Mouse (Mus musculus) CH12F3 (cell line): ENCODE results near the gene Rac1.

ENCODE experiments used
- in situ Hi-C: fragments of 300-500 bp; cut with MboI; formaldehyde crosslinking; loops from 2 replicates; pipeline ENCODE4 v1.14.3; 2020; ENCODE audit warnings: low sequenced_read_pairs

Gene Rac1

DNA sequence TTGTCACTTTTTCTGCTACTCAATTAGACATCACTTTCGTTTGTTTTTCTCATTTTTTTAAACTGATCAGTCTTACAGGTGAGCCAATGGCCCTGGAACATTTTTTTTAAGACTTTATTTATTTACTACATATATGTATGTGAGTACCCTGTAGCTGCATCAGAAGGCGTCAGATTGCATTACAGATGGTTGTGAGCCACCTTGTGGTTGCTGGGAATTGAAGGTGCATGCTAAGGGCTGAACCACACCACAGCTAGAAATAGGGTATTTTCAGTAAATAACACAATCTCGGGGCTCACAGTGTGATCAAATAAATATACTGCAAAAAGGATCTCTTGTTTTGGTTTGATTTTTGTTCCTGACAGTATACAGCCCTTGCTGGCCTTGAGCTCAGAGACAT, 30.4 kb downstream of the Rac1 start:
- in situ Hi-C loops = no loop called here

DNA sequence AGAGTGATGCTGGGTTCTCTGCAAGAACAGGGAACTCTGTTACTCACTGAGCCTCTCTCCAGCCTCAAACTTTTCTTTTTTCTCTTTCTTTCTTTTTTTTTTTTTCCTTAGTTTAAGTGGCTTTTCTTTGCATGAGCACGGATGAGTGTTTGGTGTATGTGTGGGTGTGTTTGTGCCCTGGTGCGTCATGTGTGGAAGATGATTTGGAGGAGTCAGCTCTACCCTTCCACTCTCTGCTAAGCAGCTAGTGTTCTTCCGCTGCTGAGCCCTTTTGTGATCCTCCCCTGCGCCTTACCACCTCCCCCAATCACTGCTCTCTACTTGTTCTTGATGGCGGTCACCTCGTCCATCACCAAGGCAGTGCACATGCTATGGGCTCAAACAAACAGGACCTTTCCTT, 32.1 kb downstream of the Rac1 start:
- in situ Hi-C loops = no loop called here

DNA sequence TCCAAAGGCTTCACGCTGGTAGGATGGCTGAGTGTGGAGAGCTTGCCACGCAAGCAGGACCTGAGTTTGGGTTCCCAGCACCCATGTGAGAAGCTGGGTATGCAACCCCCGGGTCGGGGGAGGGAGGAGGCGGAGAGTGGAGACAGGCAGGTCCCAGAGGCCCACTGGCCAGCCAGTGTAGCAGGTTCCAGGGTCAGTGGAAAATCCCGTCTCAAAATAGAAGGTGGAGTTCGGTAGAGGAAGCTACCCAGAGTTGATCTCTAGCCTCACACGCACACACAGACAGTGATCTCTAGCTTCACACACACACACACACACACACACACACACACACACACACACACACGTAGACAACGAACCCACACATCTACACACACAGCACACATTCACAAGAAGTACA, 34.7 kb downstream of the Rac1 start:
- in situ Hi-C loops = no loop called here

DNA sequence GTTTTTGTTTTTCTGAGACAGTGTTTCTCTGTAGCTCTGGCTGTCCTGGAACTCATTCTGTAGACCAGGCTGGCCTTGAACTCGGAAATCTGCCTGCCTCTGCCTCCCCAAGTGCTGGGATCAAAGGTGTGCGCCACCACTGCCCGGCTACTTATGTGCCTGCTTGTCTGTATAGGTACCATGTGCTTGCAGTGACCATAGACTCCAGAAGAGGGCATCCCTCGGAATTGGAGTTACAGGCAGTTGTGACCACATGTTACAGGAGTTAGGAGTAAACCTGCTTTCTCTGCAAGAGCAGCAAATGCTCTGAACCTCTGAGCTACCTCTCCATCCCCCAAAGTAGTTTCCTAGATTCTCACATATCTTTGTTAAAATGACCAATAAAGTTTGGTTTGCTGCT, 36.1 kb downstream of the Rac1 start:
- in situ Hi-C loops = no loop called here

DNA sequence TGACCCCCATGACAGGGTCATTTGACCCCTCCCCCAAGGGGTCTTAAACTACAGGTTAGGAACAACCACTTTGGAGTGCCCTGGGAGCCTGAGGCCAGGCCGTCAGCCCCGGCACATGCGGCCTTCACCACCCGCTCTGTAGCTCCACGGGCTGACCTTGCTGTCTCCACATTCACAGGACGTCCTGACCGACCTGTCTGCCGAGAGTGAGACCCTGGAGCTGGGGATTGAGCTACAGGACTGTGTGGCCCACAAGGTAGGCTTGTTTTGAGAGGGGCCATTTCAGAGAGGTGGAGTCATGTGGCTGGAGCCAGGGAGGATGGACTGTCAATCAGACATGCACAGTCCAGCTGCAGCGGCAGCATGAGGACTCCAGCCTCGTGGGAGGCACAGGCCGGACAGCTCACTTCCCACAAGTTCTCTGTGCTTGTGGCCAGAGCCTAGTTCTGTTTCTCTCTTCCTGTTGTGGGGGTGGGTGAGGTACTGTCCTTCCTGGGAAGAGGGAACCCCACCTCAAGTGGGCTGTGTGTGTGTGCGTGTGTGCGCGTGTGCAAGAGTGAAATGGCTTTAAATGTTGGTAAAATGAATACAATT, 38.0 kb downstream of the Rac1 start:
- in situ Hi-C loops = no loop called here

GRCm38 (mm10) chr5:143487998-143488397, 39.8 kb downstream of the Rac1 start:
- in situ Hi-C loops = no loop called here

GRCm38 (mm10) chr5:143487193-143487592, 40.6 kb downstream of the Rac1 start:
- in situ Hi-C loops = no loop called here

DNA sequence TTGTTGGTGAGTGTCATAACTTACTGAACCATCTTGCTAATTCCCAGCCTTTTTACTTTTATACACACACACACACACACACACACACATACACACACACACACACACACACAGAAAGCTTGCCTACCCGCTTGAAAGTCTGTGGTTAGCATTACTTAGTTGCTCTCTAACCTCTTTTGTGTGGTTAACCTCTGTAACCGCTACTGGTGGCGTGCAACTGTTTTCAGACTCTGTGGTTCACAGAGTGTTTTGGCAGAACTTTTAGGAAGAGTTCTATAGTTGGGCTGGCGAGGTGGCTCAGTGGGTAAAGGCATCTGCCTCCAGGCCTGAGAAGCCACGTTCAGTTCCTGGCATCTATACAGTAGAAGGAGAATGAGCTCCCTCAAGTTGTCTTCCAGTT, 42.9 kb downstream of the Rac1 start:
- in situ Hi-C loops = no loop called here

- in situ Hi-C loops = no loop called here
Observed at GRCm38 (mm10) chr5:143477901-143478300, 49.9 kb downstream of the Rac1 start.

GRCm38 (mm10) chr5:143476013-143476412, 51.8 kb downstream of the Rac1 start:
- in situ Hi-C loops = no loop called here

DNA sequence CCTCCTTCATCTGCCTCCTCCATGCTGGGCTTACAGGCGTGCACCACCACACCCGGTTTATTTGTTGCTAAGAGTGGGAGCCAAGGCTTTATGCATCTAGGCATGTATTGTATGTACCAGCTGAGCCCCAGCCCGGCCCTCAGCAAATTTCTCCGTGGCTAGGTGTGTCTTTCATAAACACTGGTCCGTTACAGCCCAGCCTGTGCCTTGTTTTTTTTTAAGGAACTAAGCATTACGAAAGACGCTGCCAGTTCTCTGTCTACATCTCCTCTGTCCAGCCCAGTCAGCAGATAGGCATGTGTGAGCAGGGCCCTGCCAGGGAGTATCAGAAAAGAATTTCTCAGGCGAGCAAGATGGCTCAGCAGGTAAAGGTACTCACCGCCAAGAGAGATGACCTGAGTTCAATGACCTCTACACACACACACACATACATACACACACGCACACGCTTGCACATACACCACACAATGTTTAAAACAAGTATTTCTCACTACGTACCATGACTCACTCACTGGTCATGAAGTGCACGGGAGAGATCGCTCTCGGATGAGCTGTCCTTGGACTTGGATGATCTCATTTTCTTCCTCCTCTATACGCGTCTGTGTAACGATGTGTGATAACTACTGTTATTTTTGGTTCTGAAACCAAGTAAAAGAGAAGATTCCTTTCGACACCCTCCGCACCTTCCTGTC, 52.5 kb downstream of the Rac1 start:
- in situ Hi-C loops = no loop called here

DNA sequence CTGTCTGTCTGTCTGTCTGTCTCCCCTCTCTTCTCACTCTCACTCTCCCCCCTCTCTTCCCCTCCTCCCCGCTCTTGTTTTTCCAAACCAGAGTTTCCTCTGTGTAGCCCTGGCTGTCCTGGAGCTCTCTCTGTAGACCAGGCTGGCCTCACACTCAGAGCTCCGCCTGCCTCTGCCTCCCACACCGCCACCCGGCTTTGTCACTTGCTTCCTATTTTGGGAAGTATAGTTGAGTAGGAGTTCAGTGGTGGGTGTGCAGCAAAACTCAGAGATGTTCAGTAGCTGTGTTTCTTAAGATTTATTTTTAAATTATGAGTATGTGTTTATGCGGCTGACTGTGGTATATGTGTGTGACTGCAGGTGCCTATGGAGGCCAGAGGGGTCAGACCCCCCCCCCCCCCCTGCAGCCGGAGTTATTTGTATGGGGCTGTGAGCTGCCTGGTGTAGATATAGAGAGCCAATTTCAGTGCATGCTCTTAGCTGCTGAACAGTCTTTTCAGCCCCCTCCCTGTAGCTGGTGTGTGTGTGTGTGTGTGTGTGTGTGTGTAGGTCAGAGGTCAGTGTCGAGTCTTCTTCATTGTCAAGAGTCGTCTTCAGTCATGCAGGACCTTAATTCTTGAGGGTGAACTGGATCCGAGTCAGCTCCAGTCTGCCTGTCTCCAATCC, 55.8 kb downstream of the Rac1 start:
- in situ Hi-C loops = no loop called here

DNA sequence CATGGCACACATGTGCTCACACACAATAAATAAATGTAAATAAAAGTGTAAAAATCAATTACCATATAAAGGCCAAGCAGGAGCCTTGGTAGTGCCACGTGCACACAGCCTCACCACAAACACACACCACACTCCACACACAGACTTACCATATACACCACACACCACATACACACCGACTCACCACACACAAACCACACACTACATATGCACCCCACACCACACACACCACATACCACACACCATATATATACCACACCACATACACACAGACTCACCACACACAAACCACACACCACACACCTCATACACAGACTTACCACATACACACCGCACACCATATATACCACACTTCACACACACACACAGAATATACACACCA, 56.7 kb downstream of the Rac1 start:
- in situ Hi-C loops = no loop called here

- in situ Hi-C loops = no loop called here
Observed at GRCm38 (mm10) chr5:143470421-143471164, 57.2 kb downstream of the Rac1 start.

DNA sequence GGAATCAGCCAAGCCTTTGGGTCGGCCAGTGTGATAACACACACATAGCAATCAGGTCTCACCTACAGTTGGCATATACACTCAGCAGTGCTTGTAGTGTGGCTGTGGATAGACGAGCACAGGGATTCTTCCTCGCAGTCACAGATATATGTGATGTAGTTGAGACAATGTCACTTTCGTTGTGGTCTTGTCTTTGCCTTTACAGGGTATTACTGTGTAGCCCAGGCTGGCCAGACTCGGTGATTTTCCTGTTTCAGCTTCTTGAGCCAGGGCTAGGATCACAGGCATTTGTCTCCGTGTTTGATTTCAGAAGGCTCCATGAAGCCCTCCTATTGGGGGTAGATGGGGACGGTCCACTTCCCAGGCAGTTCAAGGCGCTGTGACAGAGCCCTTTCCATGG, 58.2 kb downstream of the Rac1 start:
- in situ Hi-C loops = no loop called here

DNA sequence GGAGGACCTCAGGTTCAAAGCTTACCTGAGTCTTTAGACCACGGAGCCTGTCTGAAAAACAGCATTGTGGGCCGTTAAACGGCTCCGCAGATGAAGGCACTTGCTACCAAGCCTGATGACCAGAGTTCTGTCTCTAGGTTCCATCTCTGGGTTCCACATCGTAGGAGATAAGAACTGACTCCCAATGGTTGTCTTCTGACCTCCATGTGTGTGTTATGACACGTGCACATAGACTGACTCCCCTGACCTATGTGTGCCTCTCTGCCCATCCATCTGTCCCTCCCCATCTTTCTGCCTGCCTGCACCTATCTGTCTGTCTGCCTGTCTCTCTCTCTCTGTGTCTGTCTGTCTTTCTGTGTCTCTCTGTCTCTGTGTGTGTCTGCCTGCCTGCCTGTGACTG, 59.9 kb downstream of the Rac1 start:
- in situ Hi-C loops = no loop called here

DNA sequence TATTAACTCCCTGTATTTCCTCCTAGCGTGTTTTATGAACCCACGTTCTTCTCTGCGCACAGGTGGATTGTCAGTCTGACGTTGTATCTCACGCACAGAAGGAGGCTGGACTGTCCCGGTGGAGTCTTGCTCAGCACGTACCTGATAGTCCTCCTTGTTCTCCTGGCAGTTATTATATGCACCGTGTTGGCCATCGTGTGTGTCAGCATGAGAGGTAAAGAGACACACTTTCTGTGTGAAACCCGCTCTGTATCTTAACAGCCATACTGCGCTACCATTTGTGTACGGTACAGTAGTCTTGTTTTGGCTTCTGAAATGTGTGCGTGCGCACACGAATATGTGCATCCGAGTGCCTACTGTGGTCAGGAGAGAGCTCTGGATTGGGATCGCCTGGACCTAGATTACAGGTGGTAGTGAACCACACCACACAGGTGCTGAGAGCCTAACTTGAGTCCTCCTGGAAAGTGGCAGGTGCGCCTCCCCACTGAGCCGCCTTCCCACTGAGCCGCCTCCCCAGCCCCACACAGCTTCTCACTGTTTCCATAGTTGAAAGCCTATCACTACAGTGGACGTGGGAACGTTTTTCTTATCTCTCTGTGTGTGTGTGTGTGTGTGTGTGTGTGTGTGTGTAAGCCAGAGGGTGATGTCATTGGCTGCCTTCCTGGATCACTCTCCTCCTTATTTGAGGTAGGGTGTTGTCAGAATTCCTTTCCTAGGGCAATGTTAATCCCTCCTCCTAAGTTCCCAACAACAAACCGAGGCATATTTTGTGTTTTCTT, 60.8 kb downstream of the Rac1 start:
- in situ Hi-C loops = no loop called here

DNA sequence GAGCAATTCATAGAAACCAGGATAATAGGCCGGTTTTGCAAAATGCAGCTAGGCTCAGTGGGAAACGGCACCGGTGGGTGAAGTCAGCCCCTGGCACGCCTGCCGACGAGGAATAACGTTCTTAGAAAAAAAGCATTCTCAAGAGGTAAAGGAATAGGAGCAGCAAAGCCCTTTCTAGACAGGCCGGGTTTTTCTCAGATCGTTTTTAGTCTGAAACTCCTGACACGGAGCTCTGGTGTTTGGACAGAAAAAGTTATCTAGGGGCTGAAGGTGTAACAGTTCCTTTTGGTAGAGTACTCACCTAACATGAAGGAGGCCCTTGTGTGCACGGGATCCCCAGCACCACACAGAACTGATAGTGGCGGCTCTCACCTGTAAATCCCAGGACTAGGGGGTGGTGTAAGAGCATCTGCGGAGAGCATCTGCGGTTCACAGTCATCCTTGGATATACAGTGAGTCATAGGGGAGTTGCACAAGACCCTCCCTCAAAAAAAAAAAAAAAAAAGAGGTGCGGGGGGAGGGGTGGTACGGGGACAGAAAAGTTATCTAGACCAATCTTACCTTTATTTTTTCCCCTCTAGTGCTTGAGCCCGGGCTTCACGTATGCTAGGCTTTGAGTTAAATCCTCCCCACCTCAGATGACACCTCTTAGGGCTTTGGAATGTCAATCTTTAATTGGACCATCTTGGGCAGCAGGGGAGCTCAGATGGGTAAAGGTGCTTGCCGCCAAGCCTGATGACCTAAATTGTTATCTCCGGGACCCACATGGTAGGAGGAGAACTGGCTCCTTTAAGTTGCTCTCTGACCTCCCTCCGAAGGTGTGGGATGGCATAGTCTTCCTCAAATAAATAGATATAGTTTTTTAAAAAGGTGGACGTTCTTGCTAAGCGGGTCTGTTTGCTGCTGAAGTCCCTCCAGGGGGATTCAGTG, 62.4 kb downstream of the Rac1 start:
- in situ Hi-C loops = no loop called here

- in situ Hi-C loops = no loop called here
Observed at GRCm38 (mm10) chr5:143464757-143465118, 63.1 kb downstream of the Rac1 start.
